Mouse (Mus musculus): ENCODE measurements around the gene Mms19. TPM values are rescaled to one million over a fixed set of nuclear protein-coding genes. Genes with fewer than 3 reads are reported as not detected.

The Mms19 gene
- polyA plus RNA-seq, 1 experiment from 2014 or later = 45.6 TPM

Other genes starting within 250 kb of the Mms19 start
- 6.1 and 6.3 TPM in 2 replicates for gene Slit1, start 237.5 kb downstream of the Mms19 start, polyA plus RNA-seq (2015; fragmentation: Nextera tagmentation; extraction: Ambion mirVana)
- gene Arhgap19, start 179.1 kb downstream of the Mms19 start, polyA plus RNA-seq (2015; fragmentation: Nextera tagmentation; extraction: Ambion mirVana) = 29.7 and 29.9 TPM in 2 replicates
- 5.6 and 6.3 TPM in 2 replicates for gene Frat1, start 151.2 kb downstream of the Mms19 start, polyA plus RNA-seq (2015; fragmentation: Nextera tagmentation; extraction: Ambion mirVana)
- 4.8 and 5.9 TPM in 2 replicates for gene Frat2, start 133.0 kb downstream of the Mms19 start, polyA plus RNA-seq (2015; fragmentation: Nextera tagmentation; extraction: Ambion mirVana)
- 17.8 and 18.8 TPM in 2 replicates for gene Rrp12, start 85.0 kb downstream of the Mms19 start, polyA plus RNA-seq (2015; fragmentation: Nextera tagmentation; extraction: Ambion mirVana)
- gene Pgam1, start 69.2 kb downstream of the Mms19 start, polyA plus RNA-seq (2015; fragmentation: Nextera tagmentation; extraction: Ambion mirVana) = 688 and 748 TPM in 2 replicates
- 85.1 TPM in 2 replicates for gene Exosc1, start 47.7 kb downstream of the Mms19 start, polyA plus RNA-seq (2015; fragmentation: Nextera tagmentation; extraction: Ambion mirVana)
- 81.6 and 89.6 TPM in 2 replicates for gene Zdhhc16, start 47.7 kb downstream of the Mms19 start, polyA plus RNA-seq (2015; fragmentation: Nextera tagmentation; extraction: Ambion mirVana)
- gene Ubtd1, start 606 bp upstream of the Mms19 start, polyA plus RNA-seq (2015; fragmentation: Nextera tagmentation; extraction: Ambion mirVana) = 29.0 and 32.3 TPM in 2 replicates
- 0.35 TPM in 1 of 2 replicates, not detected in the other for gene Ankrd2, start 54.8 kb upstream of the Mms19 start, polyA plus RNA-seq (2015; fragmentation: Nextera tagmentation; extraction: Ambion mirVana)
- 19.7 and 21.1 TPM in 2 replicates for gene Hoga1, start 64.5 kb upstream of the Mms19 start, polyA plus RNA-seq (2015; fragmentation: Nextera tagmentation; extraction: Ambion mirVana)
- gene 4933411K16Rik, start 71.1 kb upstream of the Mms19 start, polyA plus RNA-seq (2015; fragmentation: Nextera tagmentation; extraction: Ambion mirVana) = 0.54 and 0.62 TPM in 2 replicates
- gene Morn4, start 105.2 kb upstream of the Mms19 start, polyA plus RNA-seq (2015; fragmentation: Nextera tagmentation; extraction: Ambion mirVana) = 29.6 TPM in 2 replicates
- gene Pi4k2a, start 109.3 kb upstream of the Mms19 start, polyA plus RNA-seq (2015; fragmentation: Nextera tagmentation; extraction: Ambion mirVana) = 27.4 and 27.7 TPM in 2 replicates
- 21.5 and 22.6 TPM in 2 replicates for gene Avpi1, start 147.9 kb upstream of the Mms19 start, polyA plus RNA-seq (2015; fragmentation: Nextera tagmentation; extraction: Ambion mirVana)
- 9.7 and 9.8 TPM in 2 replicates for gene Marveld1, start 166.2 kb upstream of the Mms19 start, polyA plus RNA-seq (2015; fragmentation: Nextera tagmentation; extraction: Ambion mirVana)
- gene Zfyve27, start 182.8 kb upstream of the Mms19 start, polyA plus RNA-seq (2015; fragmentation: Nextera tagmentation; extraction: Ambion mirVana) = 26.5 and 29.4 TPM in 2 replicates
- 1.2 and 2.1 TPM in 2 replicates for gene Sfrp5, start 221.1 kb upstream of the Mms19 start, polyA plus RNA-seq (2015; fragmentation: Nextera tagmentation; extraction: Ambion mirVana)